Mouse (Mus musculus) liver, embryonic 15.5 days (tissue): ENCODE measurements around the gene Khdrbs2. TPM values are rescaled to one million over a fixed set of nuclear protein-coding genes. Genes with fewer than 3 reads are reported as not detected.

Experiments used
- ATAC-seq: fragments of 200-750 bp; cut with Nextera tagmentation; 2 replicates; pipeline ENCODE4 v1.8.0; 2017; ENCODE audit warnings: moderate number of reproducible peaks, mild to moderate bottlenecking, moderate library complexity; ENCODE audit not compliant: insufficient read depth
- H3K27ac ChIP-seq: fragments of 300-500 bp; sonication (generic); replicated peaks from 2 replicates; pipeline ENCODE4 v1.5.1; 2015; ENCODE audit warnings: mild to moderate bottlenecking, inconsistent platforms
- H3K27me3 ChIP-seq: fragments of 300-500 bp; sonication (generic); 2 replicates; pipeline ENCODE4 v1.6.1; 2015; ENCODE audit warnings: mild to moderate bottlenecking, inconsistent platforms
- H3K36me3 ChIP-seq: fragments of 300-500 bp; sonication (generic); replicated peaks from 2 replicates; pipeline ENCODE4 v1.6.1; 2015; ENCODE audit warnings: moderate library complexity, mild to moderate bottlenecking, inconsistent platforms
- H3K4me1 ChIP-seq: fragments of 300-500 bp; sonication (generic); replicated peaks from 2 replicates; pipeline ENCODE4 v1.6.1; 2015; ENCODE audit warnings: inconsistent platforms
- H3K4me2 ChIP-seq: fragments of 300-500 bp; sonication (generic); 2 replicates; pipeline ENCODE4 v1.6.1; 2015; ENCODE audit warnings: moderate library complexity, mild to moderate bottlenecking, inconsistent platforms
- H3K4me3 ChIP-seq: fragments of 300-500 bp; sonication (generic); replicated peaks from 2 replicates; pipeline ENCODE4 v1.5.1; 2015; ENCODE audit warnings: mild to moderate bottlenecking, inconsistent platforms
- H3K9ac ChIP-seq: fragments of 300-500 bp; sonication (generic); 2 replicates; pipeline ENCODE4 v1.6.1; 2015; ENCODE audit warnings: moderate library complexity, mild to moderate bottlenecking, inconsistent platforms
- H3K9me3 ChIP-seq: fragments of 300-500 bp; sonication (generic); replicated peaks from 2 replicates; pipeline ENCODE4 v1.6.1; 2016; ENCODE audit warnings: inconsistent platforms
- WGBS: fragments of 180-500 bp; shearing (Covaris S2); methylation state at CpG from one replicate; pipeline ENCODE4 v1.1.7; 2015; ENCODE audit warnings: mixed read lengths; ENCODE audit not compliant: insufficient replicate concordance; 5-methylcytosine and 5-hydroxymethylcytosine counted together
- polyA plus RNA-seq: library from polyadenylated mRNA; unstranded; fragments of >200 nt; fragmentation: Nextera tagmentation; extraction: Ambion mirVana; gene quantifications from 2 replicates; pipeline ENCODE4 v1.2.1, GENCODE M21; 2015

Khdrbs2 gene
- polyA plus RNA-seq, 1 experiment from 2014 or later, result 0.07 TPM

GRCm38 (mm10) chr1:32633404-32633803 is 460.9 kb downstream of the Khdrbs2 start:
- Histone ChIP-seq H3K27me3 (no peaks in the 10 kb centered on the region), H3K9me3 (no peaks in the 10 kb centered on the region), H3K4me1 (no peaks in the 10 kb centered on the region), H3K4me3 (no peak overlapping the region), H3K36me3 (no peaks in the 10 kb centered on the region), H3K9ac (no peak overlapping the region), H3K4me2 (no peak overlapping the region), H3K27ac (no peak overlapping the region)
- ATAC-seq, result no peak
- WGBS, result 63% methylated on average over 4 of the region's 4 CpGs

DNA sequence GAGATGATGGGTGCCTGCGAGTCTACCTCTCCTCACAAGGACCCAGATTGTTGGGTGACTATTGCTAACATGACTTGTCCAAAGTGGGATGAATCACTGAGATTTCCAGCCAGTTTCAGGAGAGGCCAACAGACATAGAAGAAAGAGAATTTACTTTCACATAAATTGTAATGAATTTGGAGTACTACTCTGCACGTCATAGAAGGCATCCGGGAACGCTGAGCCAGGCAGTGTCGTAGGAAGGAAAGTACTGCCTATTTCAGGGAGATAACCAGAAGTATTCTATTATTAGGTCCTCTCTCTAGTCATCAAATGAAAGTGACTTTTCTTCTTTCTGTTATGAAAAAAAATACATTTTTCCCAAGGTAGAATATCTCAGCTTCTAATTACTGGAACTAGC is 466.6 kb downstream of the Khdrbs2 start:
- H3K4me2 ChIP-seq, result no peak overlapping the region
- ATAC-seq, result no peak
- H3K4me3 ChIP-seq, result no peak overlapping the region
- no peak overlapping the region for H3K27ac ChIP-seq
- no peak overlapping the region for H3K9ac ChIP-seq
- H3K36me3 ChIP-seq, result no peaks in the 10 kb centered on the region
- no peaks in the 10 kb centered on the region for H3K4me1 ChIP-seq
- 81% methylated on average over 5 of the region's 5 CpGs for WGBS
- H3K9me3 ChIP-seq, result no peaks in the 10 kb centered on the region
- no peaks in the 10 kb centered on the region for H3K27me3 ChIP-seq

DNA sequence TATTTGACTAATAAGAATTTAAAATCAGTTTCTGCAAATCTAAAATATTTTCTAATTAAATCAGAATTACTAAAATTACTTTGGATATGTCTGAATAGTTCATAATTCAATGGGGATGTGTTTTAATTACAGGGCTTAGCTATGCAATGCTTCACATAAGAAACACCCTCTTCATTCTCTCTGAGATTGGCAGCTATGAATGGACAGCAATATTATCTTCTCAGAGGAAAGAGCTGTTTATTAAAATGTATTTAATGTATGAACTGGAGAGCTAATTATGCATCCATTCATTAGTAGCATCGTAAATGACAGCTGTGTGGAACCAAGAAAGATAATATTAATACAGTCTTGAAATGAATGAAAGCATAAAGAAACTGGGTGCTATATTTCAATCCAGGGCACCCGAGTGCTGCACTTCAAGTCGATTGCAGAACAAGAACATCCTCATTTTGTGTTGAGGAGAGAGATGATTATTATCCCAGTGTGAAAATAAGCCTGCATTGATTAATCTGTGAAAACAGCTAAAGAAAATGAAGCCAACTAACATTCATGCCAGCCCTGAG is 477.2 kb downstream of the Khdrbs2 start:
- Histone ChIP-seq H3K9ac (no peak overlapping the region), H3K4me2 (no peak overlapping the region), H3K4me3 (no peak overlapping the region), H3K4me1 (no peaks in the 10 kb centered on the region), H3K36me3 (no peaks in the 10 kb centered on the region), H3K9me3 (no peaks in the 10 kb centered on the region), H3K27me3 (no peaks in the 10 kb centered on the region), H3K27ac (no peak overlapping the region)
- no peak for ATAC-seq
- WGBS, result 56% methylated on average over 3 of the region's 3 CpGs

DNA sequence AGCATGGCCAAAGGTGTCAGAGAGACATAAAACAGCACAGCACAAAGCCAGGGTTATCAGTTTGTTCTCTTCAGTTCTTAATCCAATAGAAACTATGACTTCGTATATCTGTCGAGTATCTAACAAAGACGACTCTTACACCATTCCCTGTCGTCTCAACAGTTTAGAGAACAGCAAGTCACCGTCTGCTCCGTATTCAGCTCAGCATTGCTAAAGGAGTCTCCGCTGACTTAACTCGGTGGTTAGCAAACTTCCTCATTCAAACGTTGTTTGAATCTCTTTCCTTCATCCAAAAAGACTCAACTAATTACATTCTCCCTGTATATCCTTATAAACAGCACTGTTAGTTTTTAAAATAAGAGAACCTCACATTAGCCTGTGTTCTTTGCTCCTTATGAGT is 521.3 kb downstream of the Khdrbs2 start:
- no peaks in the 10 kb centered on the region for H3K36me3 ChIP-seq
- 61% methylated on average over 9 of the region's 9 CpGs for WGBS

DNA sequence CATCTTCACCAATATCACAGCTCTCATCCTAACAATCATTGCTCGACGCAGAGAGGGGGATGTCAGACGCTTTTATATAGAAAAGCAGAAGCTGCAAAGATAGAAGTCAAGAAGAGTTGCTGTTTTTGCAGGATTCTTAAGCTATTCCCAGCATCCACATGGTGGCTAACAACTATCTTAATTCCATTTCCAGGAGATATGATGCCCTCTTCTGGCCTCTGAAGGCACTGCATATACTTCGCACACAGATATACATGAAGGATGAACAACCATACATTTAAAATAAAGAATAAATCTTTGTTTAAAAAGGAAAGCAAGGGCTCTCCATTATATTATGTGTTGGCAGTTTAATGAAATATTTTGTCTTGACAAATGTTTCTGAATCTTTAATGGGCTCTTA is 527.6 kb downstream of the Khdrbs2 start:
- no peaks in the 10 kb centered on the region for H3K27me3 ChIP-seq
- ATAC-seq, result no peak
- H3K27ac ChIP-seq, result no peak overlapping the region
- H3K4me1 ChIP-seq, result no peaks in the 10 kb centered on the region
- 76% methylated on average over 4 of the region's 4 CpGs for whole genome bisulfite sequencing
- H3K9me3 ChIP-seq, result no peaks in the 10 kb centered on the region
- H3K9ac ChIP-seq, result no peak overlapping the region
- H3K36me3 ChIP-seq, result no peaks in the 10 kb centered on the region
- H3K4me2 ChIP-seq, result no peak overlapping the region
- H3K4me3 ChIP-seq, result no peak overlapping the region

More for the DNA sequence above, 521.3 kb downstream of the Khdrbs2 start:
- Histone ChIP-seq H3K27me3 (no peaks in the 10 kb centered on the region), H3K4me3 (no peak overlapping the region), H3K9me3 (no peaks in the 10 kb centered on the region), H3K9ac (no peak overlapping the region), H3K4me2 (no peak overlapping the region), H3K27ac (no peak overlapping the region), H3K4me1 (no peaks in the 10 kb centered on the region)
- no peak for ATAC-seq

DNA sequence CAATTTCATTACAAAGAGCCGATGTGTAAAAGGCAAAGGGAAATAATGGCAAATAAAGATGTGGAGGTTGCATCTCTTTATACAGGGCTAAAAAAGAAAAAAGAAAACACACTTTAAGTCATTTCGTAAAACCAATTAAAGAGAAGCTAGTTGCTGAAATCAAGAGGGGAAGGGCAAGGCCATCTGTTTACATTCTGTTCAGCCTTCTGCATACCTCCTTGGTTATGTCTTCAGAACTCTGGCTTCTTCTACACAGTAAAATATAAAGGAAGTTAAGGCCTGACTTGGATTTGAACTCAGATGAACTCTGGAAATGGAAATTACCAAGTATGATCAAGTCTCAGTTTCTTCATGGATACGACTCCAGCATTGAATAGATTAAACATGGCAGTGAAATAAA is 528.8 kb downstream of the Khdrbs2 start:
- Histone ChIP-seq H3K9me3 (no peaks in the 10 kb centered on the region), H3K4me3 (no peak overlapping the region), H3K4me1 (no peaks in the 10 kb centered on the region), H3K36me3 (no peaks in the 10 kb centered on the region), H3K4me2 (no peak overlapping the region), H3K9ac (no peak overlapping the region), H3K27me3 (no peaks in the 10 kb centered on the region), H3K27ac (no peak overlapping the region)
- no peak for ATAC-seq
- 65% methylated on average over 3 of the region's 3 CpGs for WGBS
